Mouse (Mus musculus) heart, postnatal 10 days (tissue): ENCODE data around the gene Npas4. TPM values are rescaled to one million over a fixed set of nuclear protein-coding genes. Genes with fewer than 3 reads are reported as not detected.
A peak's percentile ranks its signal among the peaks of the same experiment; 100 is the strongest.
"Not testable (repeated sequence)": the region's sequence is repeated elsewhere in the genome, so short reads cannot be mapped to it uniquely, and the experiment has no call there.

Experiments used
- DNase-seq, 2 experiments: peaks; one replicate each; pipeline ENCODE4 v3.0.0; 2021
- intact Hi-C: fragments of 180-260 bp; cut with DNase I; formaldehyde crosslinking; loops from one replicate; pipeline ENCODE4 v1.15.1; 2025
- total RNA-seq, 2 experiments: library from RNA; stranded (reverse); gene quantifications; 2 replicates each; pipeline ENCODE4 v1.2.3; 2021

The Npas4 gene
- total RNA-seq, 2 experiments from 2014 or later, result 0.10 to 0.24 TPM

GRCm38 (mm10) chr19:4999445-5000140 lies 9.5 kb upstream of the Npas4 start:
- intact Hi-C loops, result no loop called here
- no peak for DNase-seq

DNA sequence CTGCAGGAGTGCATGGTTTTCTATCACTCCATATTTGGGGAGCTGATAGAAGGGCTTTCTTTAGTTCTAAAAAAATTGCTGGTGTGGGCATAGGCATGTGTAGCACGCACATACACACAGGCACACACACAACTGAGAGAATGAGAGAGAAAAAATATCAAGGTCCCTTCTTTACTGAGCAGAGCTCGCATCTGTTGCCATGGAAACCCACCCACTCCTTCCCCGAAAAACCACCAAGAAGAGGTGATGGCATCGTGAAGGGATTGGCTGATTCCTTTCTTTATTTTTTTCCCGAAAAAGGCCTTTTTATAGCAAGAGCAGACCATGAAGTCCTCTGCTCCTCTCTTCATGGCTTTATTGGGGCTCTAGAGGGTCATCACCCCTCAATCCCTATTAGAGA lies 3.9 kb upstream of the Npas4 start:
- no peak for DNase-seq
- intact Hi-C loops, result no loop called here

- intact Hi-C loops, result no loop called here
- peak; percentile 88 to 92 for DNase-seq
Observed at GRCm38 (mm10) chr19:4992904-4993303, 2.8 kb upstream of the Npas4 start.

DNA sequence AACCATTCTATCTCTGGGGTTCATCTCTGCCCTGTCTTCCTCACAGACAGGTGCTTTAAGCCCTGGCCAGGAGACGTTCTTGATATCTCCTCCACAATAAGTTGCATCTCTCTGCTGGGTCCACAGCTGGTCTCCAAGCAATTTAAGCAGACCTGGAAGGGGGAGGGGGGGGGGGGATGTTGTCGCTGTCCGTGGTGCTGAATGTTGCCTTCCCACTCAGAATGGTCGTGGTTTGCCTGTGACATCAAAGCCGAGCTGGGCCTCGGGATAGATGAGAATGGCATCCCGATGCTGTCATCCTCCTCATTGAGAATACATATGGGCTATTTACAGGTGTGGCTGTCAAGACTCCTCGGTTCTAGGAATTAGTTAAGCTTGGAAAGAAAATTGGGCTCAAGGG lies 2.3 kb upstream of the Npas4 start:
- intact Hi-C loops, result no loop called here
- DNase-seq, result no peak

DNA sequence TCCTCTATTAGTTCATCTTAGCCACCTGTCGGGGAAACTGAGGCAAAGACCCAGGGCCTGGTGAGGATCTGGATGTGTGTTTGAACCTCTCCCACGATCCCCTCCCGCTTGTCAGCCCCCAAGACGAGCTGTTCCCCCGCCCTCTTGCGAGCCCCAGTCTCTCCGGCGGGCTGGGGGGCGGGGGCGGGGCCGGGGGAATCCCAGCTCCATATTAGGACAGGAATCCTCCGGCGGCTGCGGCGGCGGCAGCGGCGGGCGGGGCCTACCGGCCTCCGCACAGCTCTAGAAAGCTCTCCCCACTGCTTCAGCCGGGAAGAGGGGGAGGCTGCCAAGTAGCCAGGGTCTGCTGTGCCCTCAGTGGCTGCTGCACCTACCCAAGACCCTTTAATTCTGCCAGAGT lies 600 bp upstream of the Npas4 start:
- intact Hi-C loops, result no loop called here
- no peak for DNase-seq

DNA sequence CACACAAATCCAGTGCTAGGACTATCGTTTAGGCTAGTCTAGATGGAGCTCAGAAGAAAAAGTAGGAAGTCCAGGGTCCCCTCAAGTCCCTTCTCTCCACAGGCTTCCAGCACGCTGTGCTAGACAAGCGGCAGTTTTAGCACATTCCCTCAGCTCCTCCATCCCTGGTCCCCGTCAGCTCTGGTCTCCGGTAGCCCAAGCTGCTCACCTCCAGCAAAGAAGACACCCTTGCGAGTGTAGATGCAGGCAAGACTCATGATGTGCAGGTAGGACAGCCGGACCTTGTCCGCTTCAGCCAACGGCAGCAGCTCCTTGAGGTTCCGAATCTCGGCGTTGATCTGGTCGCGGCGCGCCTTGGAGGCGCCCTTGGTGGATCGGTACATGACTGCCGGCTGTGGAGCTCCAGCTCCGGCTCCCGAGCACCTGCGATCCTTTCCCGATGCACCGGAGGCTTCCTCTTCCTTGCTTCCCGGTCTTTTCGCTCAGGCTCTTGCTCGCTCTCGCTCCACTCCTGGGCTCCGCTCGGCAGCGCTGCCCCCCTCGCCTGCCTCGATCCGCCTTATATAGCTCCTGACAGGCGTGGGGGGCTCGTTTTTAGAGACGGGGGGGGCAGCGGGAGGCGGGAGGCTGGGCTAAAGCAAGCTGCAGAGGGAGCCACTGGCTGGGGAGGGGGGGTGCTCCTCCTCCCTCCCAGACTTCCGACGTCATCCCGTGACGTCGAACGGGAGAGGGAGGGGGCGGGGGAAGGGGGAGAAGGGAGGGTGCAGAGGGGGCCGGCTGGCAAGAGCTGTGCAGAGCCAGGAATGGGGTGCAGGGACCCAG lies 471 bp downstream of the Npas4 start:
- intact Hi-C loops, result no loop called here
- DNase-seq, result no peak

GRCm38 (mm10) chr19:4989013-4989412 lies 1.1 kb downstream of the Npas4 start:
- intact Hi-C loops, result no loop called here
- peak; percentile 94 to 98 for DNase-seq

GRCm38 (mm10) chr19:4981767-4982166 lies 8.3 kb downstream of the Npas4 start:
- intact Hi-C loops, result loop anchor here (1.0 kb wide), 1 partner anchor 21 kb away; no protein-coding TSS in a partner anchor

DNA sequence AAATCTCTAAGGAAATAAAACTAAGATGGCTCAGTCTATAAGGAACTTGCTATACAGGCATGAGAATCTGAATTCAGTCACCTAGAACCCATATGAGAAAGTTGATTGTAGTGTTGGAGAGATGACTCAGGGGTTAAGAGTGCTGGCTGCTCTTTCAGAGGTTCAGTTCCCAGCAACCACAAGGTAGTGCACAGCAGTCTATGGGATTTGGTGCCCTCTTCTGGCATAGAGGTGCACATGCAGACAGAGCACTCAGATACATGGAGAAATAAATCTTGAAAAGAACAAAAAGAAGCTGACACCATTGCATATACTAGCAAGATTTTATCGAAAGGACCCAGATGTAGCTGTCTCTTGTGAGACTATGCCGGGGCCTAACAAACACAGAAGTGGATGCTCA lies 21.9 kb downstream of the Npas4 start:
- no peak for DNase-seq
- intact Hi-C loops, result loop anchor here (2.0 kb wide), 1 partner anchor 213 kb away; no protein-coding TSS in a partner anchor

More at GRCm38 (mm10) chr19:4981767-4982166, 8.3 kb downstream of the Npas4 start:
- DNase-seq, result peak; percentile 51 to 76

GRCm38 (mm10) chr19:4961928-4962601 lies 28.1 kb downstream of the Npas4 start, which contains the start of gene Mrpl11:
Gene Mrpl11 (plus strand): TSS chr19:4962147.
- DNase-seq, result peak; percentile 93 to 94
- intact Hi-C loops, result loop anchor here (1.0 to 5.0 kb wide), 3 partner anchors 33 to 335 kb away; partner anchors contain the start of genes Dpp3 and Rce1

- intact Hi-C loops, DNase-seq: not testable (repeated sequence)
Observed at GRCm38 (mm10) chr19:4948641-4949040, 41.5 kb downstream of the Npas4 start.

GRCm38 (mm10) chr19:4945540-4945939 lies 44.6 kb downstream of the Npas4 start:
- intact Hi-C loops, result no loop called here

GRCm38 (mm10) chr19:4943253-4943588 lies 46.9 kb downstream of the Npas4 start:
- DNase-seq, result no peak
- intact Hi-C loops, result no loop called here

More at GRCm38 (mm10) chr19:4945540-4945939, 44.6 kb downstream of the Npas4 start:
- DNase-seq, result no peak

DNA sequence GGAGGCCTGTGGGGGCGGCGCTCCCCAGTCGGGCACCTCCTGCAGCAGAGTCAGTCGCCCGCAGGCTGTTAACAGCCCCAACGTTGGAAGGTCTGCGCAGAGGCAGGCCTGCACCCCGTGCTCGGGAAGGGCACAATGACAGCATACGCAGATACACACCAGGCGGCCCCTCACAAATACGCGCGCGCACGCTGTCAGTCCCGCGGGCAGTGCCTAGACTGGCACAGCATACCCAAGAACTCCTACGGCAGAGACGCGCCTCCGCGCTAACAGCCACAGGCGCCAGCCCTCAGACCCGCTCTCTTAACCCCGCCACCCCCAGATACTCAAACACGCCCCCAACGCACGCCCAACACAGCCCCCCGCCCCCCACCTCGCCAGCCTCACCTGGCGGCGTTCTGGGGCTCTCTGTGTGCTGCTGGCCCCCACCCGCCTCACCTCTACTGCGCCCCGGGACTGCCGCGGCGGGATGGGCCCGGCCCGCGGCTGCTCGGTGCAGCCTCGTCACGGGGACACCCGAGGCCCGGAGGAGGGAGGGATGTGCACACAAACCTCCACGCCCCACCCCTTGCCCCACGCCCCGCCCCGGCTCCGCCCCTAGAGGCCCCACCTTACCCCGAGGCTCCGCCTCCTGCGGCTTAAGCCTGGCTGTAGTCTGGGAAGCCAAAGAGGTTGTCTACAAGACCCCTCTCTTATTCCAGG lies 47.4 kb downstream of the Npas4 start, which contains the start of gene Peli3:
Gene Peli3 (minus strand): TSS at position 577 of the 702 bp plus-strand sequence.
- peak; percentile 75 to 82 for DNase-seq
- intact Hi-C loops, result no loop called here

- intact Hi-C loops, result no loop called here
- peak in 1 of 2 experiments; percentile 16 for DNase-seq
Observed at GRCm38 (mm10) chr19:4937444-4938310, 52.4 kb downstream of the Npas4 start.

- intact Hi-C loops, result no loop called here
- no peak for DNase-seq
Observed at GRCm38 (mm10) chr19:4936896-4937295, 53.2 kb downstream of the Npas4 start.
